Mouse (Mus musculus): ENCODE results near the gene Gcc2. TPM values are rescaled to one million over a fixed set of nuclear protein-coding genes. Genes with fewer than 3 reads are reported as not detected.
A peak's percentile ranks its signal among the peaks of the same experiment; 100 is the strongest.
"Not testable (repeated sequence)": the region's sequence is repeated elsewhere in the genome, so short reads cannot be mapped to it uniquely, and the experiment has no call there.

Gcc2 gene
- total RNA-seq, 1 experiment from 2014 or later = 65.0 TPM

- DNase-seq = peak; percentile 74
Observed at GRCm38 (mm10) chr10:58231779-58232640, 23.3 kb upstream of the Gcc2 start.

- not testable (repeated sequence) for DNase-seq
Observed at GRCm38 (mm10) chr10:58232641-58232969, 22.7 kb upstream of the Gcc2 start, which contains the start of gene Duxf3. Duxf3 (minus strand) TSS chr10:58232675.

GRCm38 (mm10) chr10:58233054-58233739, 22.1 kb upstream of the Gcc2 start:
- DNase-seq = not testable (repeated sequence)

- not testable (repeated sequence) for DNase-seq
Observed at GRCm38 (mm10) chr10:58233740-58234121, 21.6 kb upstream of the Gcc2 start.

- DNase-seq = not testable (repeated sequence)
Observed at GRCm38 (mm10) chr10:58234985-58235384, 20.3 kb upstream of the Gcc2 start.

- no peak for DNase-seq
Observed at GRCm38 (mm10) chr10:58236613-58237012, 18.7 kb upstream of the Gcc2 start, which contains the start of gene Gm4981. Gm4981 (minus strand) TSS chr10:58236701.

GRCm38 (mm10) chr10:58238984-58239740, 16.1 kb upstream of the Gcc2 start:
- peak; percentile 39 for DNase-seq

- DNase-seq = no peak
Observed at GRCm38 (mm10) chr10:58249535-58249934, 5.8 kb upstream of the Gcc2 start.

- DNase-seq = no peak
Observed at GRCm38 (mm10) chr10:58254635-58255175, 592 bp upstream of the Gcc2 start.

GRCm38 (mm10) chr10:58255954-58256353, 657 bp downstream of the Gcc2 start:
- no peak for DNase-seq

GRCm38 (mm10) chr10:58258466-58258865, 3.2 kb downstream of the Gcc2 start:
- DNase-seq = no peak

- DNase-seq = no peak
Observed at GRCm38 (mm10) chr10:58282238-58282637, 26.9 kb downstream of the Gcc2 start.

- DNase-seq = no peak
Observed at GRCm38 (mm10) chr10:58290742-58291141, 35.4 kb downstream of the Gcc2 start.

- no peak for DNase-seq
Observed at GRCm38 (mm10) chr10:58294246-58294645, 38.9 kb downstream of the Gcc2 start.

GRCm38 (mm10) chr10:58295605-58296004, 40.3 kb downstream of the Gcc2 start:
- DNase-seq = no peak

GRCm38 (mm10) chr10:58304996-58305395, 49.7 kb downstream of the Gcc2 start:
- no peak for DNase-seq

- DNase-seq = no peak
Observed at GRCm38 (mm10) chr10:58306897-58307296, 51.6 kb downstream of the Gcc2 start.

GRCm38 (mm10) chr10:58310791-58311190, 55.5 kb downstream of the Gcc2 start:
- no peak for DNase-seq

GRCm38 (mm10) chr10:58312887-58313286, 57.6 kb downstream of the Gcc2 start:
- no peak for DNase-seq

GRCm38 (mm10) chr10:58320881-58321280, 65.6 kb downstream of the Gcc2 start:
- no peak for DNase-seq

GRCm38 (mm10) chr10:58322361-58323027, 67.2 kb downstream of the Gcc2 start:
- DNase-seq = no peak
